Mouse (Mus musculus) heart, postnatal 0 days (tissue): ENCODE data around the gene Gm43191. TPM values are rescaled to one million over a fixed set of nuclear protein-coding genes. Genes with fewer than 3 reads are reported as not detected.

ENCODE experiments used
- ATAC-seq: fragments of 200-750 bp; cut with Nextera tagmentation; 2 replicates; pipeline ENCODE4 v1.8.0; 2017; ENCODE audit warnings: low read depth, moderate number of reproducible peaks, moderate library complexity; ENCODE audit not compliant: insufficient read depth
- DNase-seq: peaks from one replicate; pipeline ENCODE4 v3.0.0-alpha.2; 2016; ENCODE audit warnings: low spot score
- H3K27ac ChIP-seq: fragments of 300-500 bp; sonication (generic); 2 replicates; pipeline ENCODE4 v1.5.1; 2014; ENCODE audit warnings: low read depth, mild to moderate bottlenecking
- H3K27me3 ChIP-seq: fragments of 300-500 bp; sonication (generic); 2 replicates; pipeline ENCODE4 v1.6.1; 2014; ENCODE audit warnings: low read length, mixed read lengths; ENCODE audit not compliant: control insufficient read depth, insufficient read depth
- H3K36me3 ChIP-seq: fragments of 300-500 bp; sonication (generic); replicated peaks from 2 replicates; pipeline ENCODE4 v1.6.1; 2014; ENCODE audit warnings: low read length, mixed read lengths; ENCODE audit not compliant: control insufficient read depth, insufficient read depth
- H3K4me1 ChIP-seq: fragments of 300-500 bp; sonication (generic); 2 replicates; pipeline ENCODE4 v1.6.1; 2014; ENCODE audit warnings: antibody characterized with exemption; ENCODE audit not compliant: control insufficient read depth, insufficient read depth
- H3K4me2 ChIP-seq: fragments of 300-500 bp; sonication (generic); 2 replicates; pipeline ENCODE4 v1.6.1; 2014; ENCODE audit warnings: low read depth, mild to moderate bottlenecking, low read length, moderate library complexity
- H3K4me3 ChIP-seq: fragments of 300-500 bp; sonication (generic); 2 replicates; pipeline ENCODE4 v1.5.1; 2014; ENCODE audit warnings: low read depth, low read length
- H3K9ac ChIP-seq: fragments of 300-500 bp; sonication (generic); replicated peaks from 2 replicates; pipeline ENCODE4 v1.6.1; 2014; ENCODE audit warnings: low read depth, low read length, mixed read lengths
- H3K9me3 ChIP-seq: fragments of 300-500 bp; sonication (generic); replicated peaks from 2 replicates; pipeline ENCODE4 v1.6.1; 2016; ENCODE audit warnings: low read length; ENCODE audit not compliant: control insufficient read depth
- CTCF ChIP-seq: IDR thresholded peaks from 2 replicates; pipeline ENCODE4 v1.5.1; 2016; ENCODE audit warnings: antibody characterized with exemption, control low read depth, low read depth
- EP300 ChIP-seq: IDR thresholded peaks from 2 replicates; pipeline ENCODE4 v1.6.1; 2016; ENCODE audit warnings: antibody characterized with exemption, low read depth
- WGBS: fragments of 180-500 bp; shearing (Covaris S2); extraction: QIAGEN DNeasy Blood & Tissue Kit; methylation state at CpG from one replicate; pipeline ENCODE4 v1.1.7; 2014; 5-methylcytosine and 5-hydroxymethylcytosine counted together
- polyA plus RNA-seq: library from polyadenylated mRNA; unstranded; fragments of >200 nt; fragmentation: Nextera tagmentation; extraction: Ambion mirVana; gene quantifications from 2 replicates; pipeline ENCODE4 v1.2.1, GENCODE M21; 2015
- total RNA-seq: library from RNA; depleted of rRNA; stranded (reverse); fragments of >200 nt; gene quantifications from 2 replicates; pipeline ENCODE4 v1.2.3, GENCODE M21; 2014; ENCODE audit warnings: low replicate concordance

Gene Gm43191
- total and polyA plus RNA-seq, 2 experiments from 2014 or later = not detected

DNA sequence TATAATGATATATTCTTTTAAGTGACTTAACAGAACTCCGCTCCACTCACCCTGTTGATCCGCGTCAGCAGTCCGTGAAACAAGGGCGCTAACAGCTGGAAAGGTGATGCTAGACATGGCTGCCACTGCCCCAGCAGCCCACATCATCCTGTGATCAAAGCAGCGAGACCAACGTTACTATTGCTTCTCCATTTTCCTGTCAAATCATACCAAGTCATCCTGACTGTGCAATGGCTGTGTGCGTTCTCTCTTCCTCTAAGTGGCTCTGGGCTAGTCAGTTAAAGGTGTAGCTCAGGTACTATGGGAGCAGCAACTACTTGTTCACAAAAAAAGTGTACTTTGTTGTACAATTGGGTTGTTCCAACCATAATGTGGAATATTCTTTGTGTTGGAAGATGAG, 46.2 kb downstream of the Gm43191 start:
- no peak overlapping the region for H3K4me2 ChIP-seq
- peaks cover 89% of the 10 kb centered on the region for H3K36me3 ChIP-seq
- no peak overlapping the region for H3K9ac ChIP-seq
- no peaks in the 10 kb centered on the region for H3K9me3 ChIP-seq
- H3K27ac ChIP-seq = no peak overlapping the region
- no peak overlapping the region for H3K4me3 ChIP-seq
- ATAC-seq (no peak), DNase-seq (no peak)
- WGBS = 82% methylated on average over 8 of the region's 8 CpGs
- TF ChIP-seq CTCF (no peak), EP300 (no peak)
- no peaks in the 10 kb centered on the region for H3K27me3 ChIP-seq
- no peaks in the 10 kb centered on the region for H3K4me1 ChIP-seq

DNA sequence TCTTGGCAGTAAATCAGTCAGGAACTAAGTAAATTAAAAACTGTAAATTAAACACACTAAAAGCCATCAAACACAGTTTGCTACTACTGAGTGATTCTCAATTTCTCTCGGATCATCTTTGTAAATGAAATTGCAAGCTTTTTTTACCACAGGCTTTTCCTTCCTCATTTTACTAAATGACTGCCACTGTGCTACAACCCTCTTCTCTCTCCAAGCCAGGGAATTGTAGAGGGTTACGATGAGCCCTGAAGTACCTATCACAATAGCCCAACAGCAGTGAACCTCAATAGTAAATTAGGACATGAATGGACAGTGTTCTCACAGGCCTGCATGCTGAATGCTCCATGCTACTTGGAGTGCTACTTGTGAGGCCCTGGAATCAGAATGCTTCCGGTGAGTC, 47.0 kb downstream of the Gm43191 start:
- WGBS = 85% methylated on average over 3 of the region's 3 CpGs
- Histone ChIP-seq H3K9ac (no peak overlapping the region), H3K4me2 (no peak overlapping the region), H3K9me3 (no peaks in the 10 kb centered on the region), H3K27me3 (no peaks in the 10 kb centered on the region), H3K4me3 (no peak overlapping the region), H3K4me1 (no peaks in the 10 kb centered on the region), H3K36me3 (peaks cover 83% of the 10 kb centered on the region), H3K27ac (no peak overlapping the region)
- DNase-seq (no peak), ATAC-seq (no peak)
- TF ChIP-seq CTCF (no peak), EP300 (no peak)

GRCm38 (mm10) chr3:116632971-116633370, 48.1 kb downstream of the Gm43191 start:
- 90% methylated on average over 3 of the region's 3 CpGs for WGBS
- TF ChIP-seq CTCF (no peak), EP300 (no peak)
- Histone ChIP-seq H3K36me3 (peaks cover 72% of the 10 kb centered on the region), H3K4me2 (no peak overlapping the region), H3K27ac (no peak overlapping the region), H3K4me3 (no peak overlapping the region), H3K4me1 (no peaks in the 10 kb centered on the region), H3K9ac (no peak overlapping the region), H3K27me3 (no peaks in the 10 kb centered on the region), H3K9me3 (no peaks in the 10 kb centered on the region)
- no peak for ATAC-seq
- DNase-seq = no peak

DNA sequence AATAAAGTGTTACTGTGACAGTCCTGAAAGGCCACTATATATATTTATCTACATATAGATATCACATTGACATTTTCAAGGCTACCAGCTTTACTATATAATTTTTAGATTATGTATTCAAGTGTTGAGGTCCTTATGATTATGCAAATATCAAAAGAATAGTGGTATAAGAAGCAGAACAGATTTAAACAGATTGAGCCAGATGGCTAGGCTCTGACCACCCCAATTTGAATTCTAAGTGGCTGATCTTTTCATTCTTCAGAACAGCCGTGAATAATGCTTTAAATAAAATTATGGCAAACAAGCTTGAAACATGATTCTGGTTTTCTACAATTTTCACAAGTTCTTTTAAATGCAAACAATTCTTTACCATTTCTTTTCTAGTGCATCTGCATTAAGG, 49.6 kb downstream of the Gm43191 start:
- no peak for TF ChIP-seq EP300
- no peak for TF ChIP-seq CTCF
- H3K9ac ChIP-seq = no peak overlapping the region
- H3K4me2 ChIP-seq = no peak overlapping the region
- no peaks in the 10 kb centered on the region for H3K9me3 ChIP-seq
- DNase-seq (no peak), ATAC-seq (no peak)
- H3K4me1 ChIP-seq = no peaks in the 10 kb centered on the region
- no peak overlapping the region for H3K4me3 ChIP-seq
- H3K36me3 ChIP-seq = peaks cover 57% of the 10 kb centered on the region
- no peak overlapping the region for H3K27ac ChIP-seq
- H3K27me3 ChIP-seq = no peaks in the 10 kb centered on the region
- 80% methylated on average over 1 of the region's 1 CpGs for WGBS

- Histone ChIP-seq H3K36me3 (peaks cover 42% of the 10 kb centered on the region), H3K27me3 (no peaks in the 10 kb centered on the region), H3K9ac (no peak overlapping the region), H3K9me3 (no peaks in the 10 kb centered on the region), H3K27ac (no peak overlapping the region), H3K4me2 (no peak overlapping the region), H3K4me1 (no peaks in the 10 kb centered on the region), H3K4me3 (no peak overlapping the region)
- ATAC-seq (no peak), DNase-seq (no peak)
- TF ChIP-seq CTCF = no peak
- TF ChIP-seq EP300 = no peak
- WGBS = 94% methylated on average over 7 of the region's 7 CpGs
Measured at GRCm38 (mm10) chr3:116622641-116623040, 58.4 kb downstream of the Gm43191 start.

DNA sequence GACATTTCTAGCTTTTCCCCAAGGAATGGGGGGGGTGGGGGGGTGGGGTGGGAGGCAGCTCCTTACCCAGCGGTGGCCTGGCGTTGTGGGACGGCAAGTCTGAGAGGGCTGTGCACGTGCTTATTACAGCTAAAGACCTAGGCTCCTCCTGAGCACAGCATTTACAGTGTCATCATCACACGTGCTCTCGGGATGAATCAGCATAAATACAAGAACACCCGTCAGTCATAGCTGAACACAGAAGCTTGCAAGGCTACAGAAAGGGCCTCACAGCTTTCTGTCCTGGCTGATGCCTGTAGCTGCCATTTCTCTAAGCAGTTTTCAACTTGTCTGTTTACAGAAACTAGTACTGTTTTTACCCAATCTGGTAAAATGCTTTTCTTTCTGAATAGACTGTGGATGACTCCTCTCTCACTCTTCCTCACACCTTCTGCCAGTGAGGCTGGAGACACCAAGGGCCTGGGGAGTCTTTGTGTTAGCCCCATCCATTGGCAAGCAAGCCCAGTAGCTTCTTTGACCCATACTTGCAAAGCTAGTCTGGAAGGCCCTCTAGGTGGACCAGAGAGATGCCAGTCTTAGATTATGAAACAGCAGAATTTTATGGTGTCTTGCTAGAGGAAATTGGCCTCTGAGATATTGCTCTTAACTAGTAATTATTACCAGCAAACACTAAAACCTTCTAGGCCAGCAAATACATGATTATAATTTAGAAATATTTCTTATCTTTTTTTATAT, 60.3 kb downstream of the Gm43191 start:
- Histone ChIP-seq H3K27ac (no peak overlapping the region), H3K27me3 (no peaks in the 10 kb centered on the region), H3K9ac (no peak overlapping the region), H3K4me2 (no peak overlapping the region), H3K36me3 (peaks cover 50% of the 10 kb centered on the region), H3K4me1 (no peaks in the 10 kb centered on the region), H3K4me3 (no peak overlapping the region), H3K9me3 (no peaks in the 10 kb centered on the region)
- TF ChIP-seq EP300 (no peak), CTCF (no peak)
- 85% methylated on average over 7 of the region's 7 CpGs for WGBS
- DNase-seq = no peak
- ATAC-seq = no peak
